Mouse (Mus musculus): ENCODE results near the gene Cyp2s1. TPM values are rescaled to one million over a fixed set of nuclear protein-coding genes. Genes with fewer than 3 reads are reported as not detected.
A peak's percentile ranks its signal among the peaks of the same experiment; 100 is the strongest.

The Cyp2s1 gene
- polyA plus RNA-seq, 1 experiment, result 3.6 TPM

DNA sequence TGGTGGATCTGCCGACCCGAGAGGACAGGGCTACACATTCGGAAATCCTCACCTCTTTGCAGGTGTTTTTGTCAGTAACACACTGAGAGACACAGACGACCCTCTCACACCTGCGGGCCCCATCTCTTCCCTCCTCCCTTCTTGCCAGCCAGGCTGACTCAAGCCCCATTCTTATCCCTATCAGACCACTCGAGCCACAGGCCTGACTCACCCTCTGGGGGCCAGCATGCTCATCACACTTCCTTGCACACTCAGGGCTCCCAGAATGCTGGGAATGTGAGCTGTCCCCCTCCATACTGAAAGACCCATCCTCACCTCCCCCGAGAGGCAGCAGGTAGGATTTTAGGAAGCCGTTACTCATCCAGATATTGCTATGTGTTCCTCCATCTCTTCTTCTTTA lies 33.0 kb downstream of the Cyp2s1 start:
- no peak for DNase-seq (ENCODE audit: extremely low spot score in 1 of 2, low spot score in 1 of 2)

DNA sequence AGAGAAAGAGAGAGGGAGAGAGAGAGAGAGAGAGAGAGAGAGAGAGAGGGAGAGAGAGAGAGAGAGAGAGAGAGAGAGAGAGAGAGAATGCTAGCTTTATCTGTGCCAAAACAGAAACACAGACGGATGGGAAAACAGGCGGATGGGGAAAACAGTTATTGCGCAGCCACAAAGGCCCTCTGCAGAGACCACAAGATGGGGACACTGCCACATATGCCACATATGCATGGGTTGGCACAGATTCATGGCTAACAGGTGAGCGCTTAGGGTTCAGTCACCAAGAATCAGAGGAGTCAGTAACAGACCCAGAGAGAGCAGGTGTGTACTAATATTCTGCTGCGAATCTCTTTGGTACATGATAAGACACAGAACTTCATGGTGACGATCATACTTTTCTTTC lies 34.0 kb downstream of the Cyp2s1 start:
- no peak for DNase-seq (ENCODE audit: extremely low spot score in 1 of 2, low spot score in 1 of 2)

DNA sequence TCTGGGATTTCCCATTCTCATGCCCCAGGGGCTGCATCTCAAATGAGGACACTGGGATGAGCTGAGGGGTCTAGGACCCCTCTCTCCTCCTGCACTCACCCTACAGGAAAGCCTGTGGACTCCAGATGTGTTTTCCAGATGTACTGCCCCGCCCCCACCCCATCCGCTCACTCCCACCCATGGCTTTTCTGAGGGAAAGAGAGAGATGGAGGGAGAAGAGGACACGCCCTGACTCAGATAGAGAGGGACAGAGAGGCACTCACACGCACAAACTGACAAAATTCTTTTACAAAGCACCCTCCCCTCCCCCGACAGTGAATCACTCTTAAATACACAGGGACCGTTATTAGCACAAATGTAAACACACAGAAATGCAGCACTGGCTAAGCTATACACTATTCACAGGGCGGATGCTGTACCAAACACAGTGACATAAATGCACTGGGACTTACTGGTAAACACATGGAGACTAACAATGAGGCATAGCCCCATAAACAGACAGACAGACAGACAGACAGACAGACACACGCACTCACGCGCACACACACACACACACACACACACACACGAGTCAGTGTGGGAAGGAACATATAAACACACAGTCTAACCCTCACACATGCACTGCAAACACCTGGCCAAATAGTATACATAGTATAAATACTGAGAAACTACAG lies 34.6 kb downstream of the Cyp2s1 start:
- no peak for DNase-seq (ENCODE audit: extremely low spot score in 1 of 2, low spot score in 1 of 2)

DNA sequence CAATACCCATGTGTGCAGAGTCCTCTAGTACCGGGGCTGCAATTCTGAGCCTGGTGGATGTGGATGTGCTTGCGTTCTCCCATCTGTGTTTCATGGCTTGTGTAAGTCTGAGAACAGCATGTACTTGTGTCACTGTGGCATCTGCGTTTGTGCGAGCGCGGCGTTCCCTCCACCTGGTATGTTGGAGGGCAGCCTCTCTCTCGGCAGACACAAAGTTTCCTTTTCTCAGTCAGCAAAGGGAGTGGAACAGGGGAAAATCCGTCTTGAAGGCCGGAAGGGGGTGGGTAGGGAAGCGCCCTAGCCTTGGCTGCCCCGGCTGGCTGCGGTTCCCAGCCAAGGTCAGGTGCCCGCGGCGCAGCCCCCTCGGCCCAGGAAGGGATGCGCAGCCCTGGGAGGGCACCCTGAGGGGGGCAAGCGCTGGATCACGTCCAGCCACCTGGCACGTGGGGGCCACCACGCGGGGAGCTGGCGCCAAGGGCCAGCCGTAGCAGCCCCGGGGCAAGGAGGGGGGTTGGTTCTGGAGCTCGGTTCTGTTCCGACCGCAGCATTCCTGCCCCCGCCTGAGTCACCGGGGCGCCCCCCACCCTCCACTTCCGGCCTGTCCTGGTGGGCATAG lies 35.3 kb downstream of the Cyp2s1 start:
- no peak for DNase-seq (ENCODE audit: extremely low spot score in 1 of 2, low spot score in 1 of 2)

DNA sequence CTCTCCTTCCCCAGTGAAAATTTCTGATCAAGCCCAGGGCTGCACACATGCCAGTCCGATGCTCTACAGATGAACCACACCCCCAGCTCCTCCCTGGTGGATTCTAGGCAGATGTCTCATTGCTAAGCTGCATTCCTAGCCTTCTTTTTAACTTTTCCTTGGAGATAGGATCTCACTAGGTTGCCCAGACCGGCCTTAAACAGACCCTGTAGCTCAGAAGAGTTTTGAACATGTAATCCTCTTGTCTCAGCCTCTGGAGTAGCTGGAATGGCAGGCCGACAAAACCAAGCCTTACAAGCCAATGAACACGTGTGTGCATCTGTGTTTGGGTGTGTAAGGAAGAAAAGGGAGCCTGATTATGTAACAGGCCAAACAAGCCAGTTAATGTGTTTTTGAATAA lies 36.0 kb downstream of the Cyp2s1 start:
- no peak for DNase-seq (ENCODE audit: extremely low spot score in 1 of 2, low spot score in 1 of 2)

DNA sequence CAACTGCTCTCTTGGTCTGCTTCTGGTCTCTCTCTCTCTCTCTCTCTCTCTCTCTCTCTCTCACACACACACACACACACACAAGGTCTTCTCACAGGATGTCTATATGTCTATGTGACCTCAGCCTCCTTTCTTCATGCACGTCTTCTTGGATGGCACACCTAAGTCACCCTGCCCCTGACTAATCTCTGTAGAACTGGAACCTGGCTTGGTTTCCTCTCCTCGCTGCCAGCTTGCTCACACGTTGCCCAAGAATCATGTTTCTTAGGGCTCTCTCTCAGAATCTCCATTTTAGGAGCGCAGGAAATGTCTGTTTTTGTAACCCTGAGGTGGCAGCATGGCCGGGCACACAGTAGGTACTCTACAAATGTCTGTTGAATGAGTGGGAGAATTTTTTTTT lies 36.7 kb downstream of the Cyp2s1 start:
- no peak for DNase-seq (ENCODE audit: extremely low spot score in 1 of 2, low spot score in 1 of 2)

DNA sequence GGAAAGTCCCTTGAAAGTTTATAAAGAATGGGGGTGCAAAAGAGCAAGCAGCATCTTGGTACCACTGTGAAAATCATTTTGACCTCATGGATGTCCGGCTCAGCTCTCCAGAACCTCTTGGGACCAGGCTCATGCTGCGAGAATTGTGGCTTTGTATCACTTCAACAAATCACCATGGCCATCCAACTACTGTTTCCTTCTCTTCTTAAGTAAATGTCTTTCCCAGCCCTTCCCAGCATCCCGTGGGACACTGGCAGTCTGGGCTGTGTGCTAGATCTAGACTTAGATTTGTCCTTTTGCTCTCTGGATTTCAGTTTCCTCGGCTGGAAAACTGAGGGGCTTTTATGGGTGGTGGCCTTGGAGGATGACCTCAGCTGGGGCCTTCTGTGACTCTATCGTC lies 48.5 kb downstream of the Cyp2s1 start:
- no peak for DNase-seq (ENCODE audit: extremely low spot score in 1 of 2, low spot score in 1 of 2)

DNA sequence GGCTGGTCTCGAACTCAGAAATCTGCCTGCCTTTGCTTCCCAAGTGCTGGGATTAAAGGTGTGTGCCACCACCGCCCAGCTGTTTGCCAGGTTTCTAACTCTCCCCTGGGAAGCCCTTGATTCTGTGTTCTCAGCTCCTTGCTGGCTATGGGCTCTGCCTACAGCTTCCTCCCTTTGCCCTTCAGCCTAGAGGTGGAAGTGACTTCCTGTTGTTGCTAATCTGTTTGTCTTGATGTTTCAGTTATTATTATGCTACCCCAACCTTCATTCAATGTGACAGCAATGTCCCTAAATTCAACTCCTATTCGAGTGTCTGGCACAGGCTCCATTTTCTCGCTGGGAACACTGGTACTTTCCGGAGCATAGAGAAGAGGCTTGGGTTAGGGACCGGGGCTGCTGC lies 50.6 kb downstream of the Cyp2s1 start:
- DNase-seq (ENCODE audit: extremely low spot score in 1 of 2, low spot score in 1 of 2), result no peak

DNA sequence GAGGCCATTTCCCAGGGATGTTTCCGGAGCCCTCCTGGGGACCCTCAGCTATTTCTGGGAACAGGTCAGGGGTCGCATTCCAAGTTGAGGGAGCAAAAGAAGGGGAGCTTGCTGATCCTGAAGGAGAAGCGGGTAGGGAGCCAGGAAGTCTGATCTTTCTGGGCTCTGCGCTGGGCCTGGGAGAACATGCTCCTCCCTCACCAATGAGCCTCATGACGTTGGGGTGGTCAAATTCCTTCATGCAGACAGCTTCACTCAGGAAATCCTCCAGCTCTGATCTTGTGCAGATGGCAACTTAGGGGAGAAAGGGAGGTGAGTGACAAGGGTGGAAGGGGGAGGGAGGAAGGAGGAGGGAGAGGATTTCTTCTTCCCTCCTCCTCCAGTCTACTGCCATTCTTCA lies 52.5 kb downstream of the Cyp2s1 start:
- no peak for DNase-seq (ENCODE audit: extremely low spot score in 1 of 2, low spot score in 1 of 2)

DNA sequence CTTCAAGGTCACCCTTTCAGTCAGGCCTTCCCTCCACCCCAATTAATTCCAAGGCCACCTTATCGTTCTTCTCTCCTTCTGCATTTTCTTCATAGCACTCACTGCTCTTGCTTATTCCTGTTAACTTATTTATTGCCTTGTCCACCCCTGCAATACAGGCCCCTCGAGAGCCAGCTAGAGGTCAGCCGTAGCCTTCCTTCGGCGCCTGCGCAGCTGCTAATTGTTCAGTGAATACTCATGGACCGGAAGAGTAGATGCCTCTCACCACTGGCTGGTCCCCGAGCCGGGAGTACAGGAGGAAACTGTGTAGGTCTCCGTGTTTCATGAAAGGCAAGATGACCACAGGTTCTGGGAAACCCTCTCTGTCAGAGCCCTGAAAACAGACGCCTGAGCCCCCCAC lies 53.0 kb downstream of the Cyp2s1 start:
- DNase-seq (ENCODE audit: extremely low spot score in 1 of 2, low spot score in 1 of 2), result no peak

DNA sequence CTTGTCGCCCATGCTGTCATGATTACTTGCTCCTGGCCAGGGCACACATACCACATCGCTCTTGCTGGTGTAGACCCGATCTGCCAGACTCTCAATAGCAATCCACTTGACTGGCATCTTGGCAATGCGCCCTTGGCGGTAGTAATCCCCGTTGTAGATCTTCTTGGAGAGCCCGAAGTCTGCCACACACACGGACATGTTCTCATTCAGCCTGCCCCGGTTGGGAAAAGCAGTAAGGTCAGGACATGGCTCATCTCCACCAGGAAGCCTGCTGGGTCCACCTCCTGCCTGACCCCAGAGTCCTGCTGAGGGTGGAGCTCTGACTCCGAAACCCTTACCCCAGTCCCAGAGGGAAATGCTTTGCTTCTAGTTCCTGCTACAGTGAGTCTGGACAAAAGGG lies 55.4 kb downstream of the Cyp2s1 start:
- no peak for DNase-seq (ENCODE audit: extremely low spot score in 1 of 2, low spot score in 1 of 2)

DNA sequence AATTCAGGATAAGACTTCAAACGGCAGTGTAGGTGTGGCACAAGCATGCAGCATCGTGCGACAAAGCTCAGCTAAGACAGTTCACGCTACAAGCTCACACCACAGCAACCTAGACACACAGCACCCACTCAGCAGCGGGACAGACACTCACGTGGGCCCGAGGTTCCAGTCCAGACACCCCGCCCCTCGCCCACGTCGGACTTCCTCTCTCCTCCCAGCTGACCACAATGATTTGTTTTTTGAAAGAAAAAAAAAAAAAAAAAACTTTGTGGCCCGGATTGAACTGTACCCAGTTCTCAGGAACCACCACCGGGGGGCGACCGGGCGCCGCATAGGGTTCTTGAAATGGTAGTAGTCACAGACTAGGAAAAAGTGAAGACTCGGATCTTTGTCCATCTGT lies 60.7 kb downstream of the Cyp2s1 start:
- DNase-seq (ENCODE audit: extremely low spot score in 1 of 2, low spot score in 1 of 2), result peak; percentile 74 to 92

DNA sequence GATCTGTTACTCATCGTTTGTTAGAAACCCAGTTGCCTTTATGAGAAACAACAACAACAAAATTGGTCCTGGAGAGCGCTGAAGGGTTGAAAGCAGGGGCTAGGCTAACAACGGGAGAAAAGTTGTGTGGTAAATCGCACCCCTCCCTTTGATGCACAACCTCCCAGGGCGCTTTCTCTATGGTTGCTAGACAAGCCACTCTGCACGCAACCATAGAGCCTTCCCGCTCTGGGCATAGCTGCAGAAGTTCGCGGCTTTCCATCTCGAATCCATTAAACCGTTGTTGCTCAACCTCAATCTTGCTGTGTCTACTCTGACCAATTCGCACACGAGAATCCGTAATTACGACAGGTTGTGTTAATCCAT lies 61.3 kb downstream of the Cyp2s1 start:
- DNase-seq (ENCODE audit: extremely low spot score in 1 of 2, low spot score in 1 of 2), result peak in 1 of 2 experiments; percentile 45

DNA sequence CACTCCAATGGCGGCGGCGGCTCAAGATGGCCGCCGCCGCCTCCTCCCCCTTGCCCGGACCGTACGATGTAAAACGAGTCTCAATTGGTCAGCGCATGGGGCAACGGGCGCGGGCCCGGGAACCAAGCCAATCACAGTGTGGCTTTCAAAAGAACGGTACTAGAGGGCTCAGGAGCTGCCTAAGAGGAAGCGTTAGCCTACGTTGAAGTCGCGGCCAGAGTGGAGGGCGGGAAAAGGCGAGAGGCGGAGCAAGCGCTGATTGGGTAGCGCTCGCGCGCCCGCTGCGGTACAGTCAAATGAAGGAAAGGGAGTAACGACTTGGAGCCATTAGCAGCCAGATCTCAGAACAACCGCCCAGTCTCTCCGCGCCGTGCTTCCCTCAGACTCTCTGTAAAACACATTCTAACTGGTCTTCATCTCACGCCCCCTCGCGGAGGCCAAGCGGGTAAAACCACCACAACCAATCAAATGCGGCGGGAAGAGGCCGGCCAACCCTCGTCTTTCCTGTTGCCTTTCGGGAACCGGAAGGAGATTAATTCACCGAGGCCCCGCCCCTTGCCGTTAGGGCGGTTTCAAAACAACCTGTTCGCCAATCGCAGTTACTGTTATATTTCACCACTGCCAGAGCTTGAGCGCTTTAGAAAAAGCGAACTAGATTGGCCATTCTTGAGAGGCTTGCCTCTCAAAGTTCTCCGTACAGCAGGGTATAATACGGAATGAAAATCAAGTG lies 61.8 kb downstream of the Cyp2s1 start, which contains the start of gene Hnrnpul1:
Gene Hnrnpul1 (minus strand): TSS at position 20 of the 730 bp plus-strand sequence.
- DNase-seq (ENCODE audit: extremely low spot score in 1 of 2, low spot score in 1 of 2), result peak; percentile 100

DNA sequence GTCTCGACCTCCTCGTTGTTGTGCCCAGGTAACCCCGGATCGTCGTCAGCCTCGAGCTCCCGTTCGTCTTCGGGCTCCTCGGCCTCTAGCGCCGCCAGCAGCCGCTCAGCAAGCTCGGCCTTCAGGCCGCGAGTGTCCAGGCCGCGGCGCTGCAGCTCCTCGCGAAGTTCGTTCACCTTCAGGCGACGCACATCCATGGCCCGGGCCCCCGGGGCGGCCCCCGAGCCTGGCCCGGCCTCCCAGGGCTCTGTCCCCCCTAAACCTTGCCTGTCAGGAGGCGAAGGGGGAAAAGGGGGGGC lies 62.3 kb downstream of the Cyp2s1 start:
- no peak for DNase-seq (ENCODE audit: extremely low spot score in 1 of 2, low spot score in 1 of 2)

DNA sequence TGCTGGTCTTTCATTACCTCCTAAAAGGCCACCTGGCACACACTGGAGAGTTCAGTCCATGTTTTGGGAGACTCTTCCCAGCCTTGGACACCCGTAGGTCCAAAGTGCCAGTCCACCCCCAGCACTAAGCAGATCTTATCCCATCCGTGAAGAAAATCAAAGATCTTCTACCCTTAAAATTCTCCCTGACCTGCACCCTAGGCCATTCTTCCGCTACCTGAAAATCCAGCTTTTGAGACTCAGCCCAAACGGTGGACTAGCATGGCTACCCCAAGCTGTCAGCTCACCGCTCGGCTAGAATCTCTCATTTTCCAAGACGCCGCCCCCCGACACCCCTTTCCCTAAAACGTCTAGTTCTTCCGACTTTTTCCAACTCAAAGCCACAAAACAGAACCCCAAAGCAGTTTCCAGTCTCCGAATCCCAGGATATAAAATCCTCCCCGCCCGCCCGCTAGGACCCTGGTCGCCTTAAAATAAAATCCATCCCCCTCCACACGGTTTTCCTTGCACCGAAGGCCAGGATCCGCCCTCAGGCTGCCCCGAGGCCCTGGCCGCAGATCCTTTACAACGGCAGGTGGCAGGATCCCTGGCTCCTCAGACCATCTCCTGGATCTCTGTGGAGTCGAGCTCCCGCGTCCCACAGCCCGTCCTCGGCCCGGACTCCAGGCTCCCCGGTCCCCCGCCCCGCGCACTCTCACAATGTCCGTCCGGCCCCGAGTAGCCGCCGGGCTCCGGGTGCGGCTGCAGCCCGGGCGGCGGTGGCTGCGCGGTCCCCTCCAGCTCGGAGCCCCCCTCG lies 62.9 kb downstream of the Cyp2s1 start:
- DNase-seq (ENCODE audit: extremely low spot score in 1 of 2, low spot score in 1 of 2), result peak in 1 of 2 experiments; percentile 29

DNA sequence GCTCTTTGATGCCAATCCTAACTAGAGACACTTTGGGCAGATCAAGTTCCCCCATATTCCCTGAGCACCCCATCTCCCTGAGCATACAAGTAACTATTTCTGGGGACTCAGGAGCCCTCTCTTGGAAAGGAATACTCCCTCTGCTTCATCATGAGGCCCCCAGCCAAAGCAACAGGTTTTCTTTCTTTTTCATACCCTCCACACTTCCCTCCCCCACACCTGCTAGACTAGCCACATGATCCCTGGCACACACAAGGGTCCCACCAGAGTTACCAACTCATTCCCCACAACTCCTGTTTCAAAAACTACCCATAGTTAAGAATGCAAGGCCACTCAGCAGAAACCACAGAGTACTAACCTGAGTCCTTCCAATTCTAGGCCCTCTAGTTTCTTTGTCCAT lies 63.6 kb downstream of the Cyp2s1 start:
- no peak for DNase-seq (ENCODE audit: extremely low spot score in 1 of 2, low spot score in 1 of 2)

Data from frontal cortex, adult 2 months (tissue).